Mouse (Mus musculus) midbrain, embryonic 11.5 days (tissue): ENCODE measurements around the gene Unc13d. TPM values are rescaled to one million over a fixed set of nuclear protein-coding genes. Genes with fewer than 3 reads are reported as not detected.
"Not testable (repeated sequence)": the region's sequence is repeated elsewhere in the genome, so short reads cannot be mapped to it uniquely, and the experiment has no call there.

ENCODE experiments used
- ATAC-seq: fragments of 200-750 bp; cut with Nextera tagmentation; 2 replicates; pipeline ENCODE4 v1.8.0; 2017; ENCODE audit warnings: moderate TSS enrichment, moderate library complexity; ENCODE audit not compliant: low FRiP score
- DNase-seq: peaks from one replicate; pipeline ENCODE4 v3.0.0; 2015; ENCODE audit warnings: low spot score; ENCODE audit errors: missing footprints
- H3K27ac ChIP-seq: fragments of 300-500 bp; sonication (generic); 2 replicates; pipeline ENCODE4 v1.5.1; 2014; ENCODE audit warnings: low read depth, low read length
- H3K27me3 ChIP-seq: fragments of 300-500 bp; sonication (generic); 2 replicates; pipeline ENCODE4 v1.6.1; 2014; ENCODE audit warnings: mild to moderate bottlenecking, low read length, moderate library complexity, mixed read lengths; ENCODE audit not compliant: control insufficient read depth, insufficient read depth
- H3K36me3 ChIP-seq: fragments of 300-500 bp; sonication (generic); 2 replicates; pipeline ENCODE4 v1.6.1; 2014; ENCODE audit warnings: mild to moderate bottlenecking, low read length, moderate library complexity, mixed read lengths; ENCODE audit not compliant: control insufficient read depth, insufficient read depth
- H3K4me1 ChIP-seq: fragments of 300-500 bp; sonication (generic); 2 replicates; pipeline ENCODE4 v1.6.1; 2014; ENCODE audit warnings: low read length; ENCODE audit not compliant: control insufficient read depth, insufficient read depth
- H3K4me2 ChIP-seq: fragments of 300-500 bp; sonication (generic); 2 replicates; pipeline ENCODE4 v1.6.1; 2014; ENCODE audit warnings: mild to moderate bottlenecking, moderate library complexity
- H3K4me3 ChIP-seq: fragments of 300-500 bp; sonication (generic); 2 replicates; pipeline ENCODE4 v1.5.1; 2014; ENCODE audit warnings: low read depth, low read length
- H3K9ac ChIP-seq: fragments of 300-500 bp; sonication (generic); 2 replicates; pipeline ENCODE4 v1.6.1; 2014; ENCODE audit warnings: low read length
- H3K9me3 ChIP-seq: fragments of 300-500 bp; sonication (generic); 2 replicates; pipeline ENCODE4 v1.6.1; 2016; ENCODE audit warnings: low read length; ENCODE audit not compliant: control insufficient read depth
- WGBS: fragments of 180-500 bp; shearing (Covaris S2); extraction: QIAGEN DNeasy Blood & Tissue Kit; methylation state at CpG from one replicate; pipeline ENCODE4 v1.1.7; 2014; 5-methylcytosine and 5-hydroxymethylcytosine counted together
- polyA plus RNA-seq: library from polyadenylated mRNA; unstranded; fragments of >200 nt; fragmentation: Nextera tagmentation; extraction: Ambion mirVana; gene quantifications from 2 replicates; pipeline ENCODE4 v1.2.1, GENCODE M21; 2014

The Unc13d gene
- polyA plus RNA-seq = 0.82 and 1.1 TPM in 2 replicates

GRCm38 (mm10) chr11:116077446-116078204, at the start of gene Unc13d:
Gene Unc13d (minus strand): TSS chr11:116077961.
- peak within 1 kb of the TSS; percentile 31 for H3K4me2 ChIP-seq
- peak; percentile 5; the same call in 1 of the 2 replicates for ATAC-seq
- WGBS = 67% methylated on average over 22 of the region's 22 CpGs
- H3K4me3 ChIP-seq = peak within 1 kb of the TSS; percentile 3; the same call in 1 of the 2 replicates
- DNase-seq = no peak
- H3K36me3 ChIP-seq = peaks cover 12% of the 10 kb centered on the region
- no peaks in the 10 kb centered on the region for H3K9me3 ChIP-seq
- H3K4me1 ChIP-seq = peaks cover 18% of the 10 kb centered on the region
- peak within 1 kb of the TSS; percentile 38 for H3K9ac ChIP-seq
- no peaks in the 10 kb centered on the region for H3K27me3 ChIP-seq
- H3K27ac ChIP-seq = peak within 1 kb of the TSS; percentile 69; the same call in 1 of the 2 replicates

- 95% methylated on average over 15 of the region's 15 CpGs for WGBS
- H3K9ac ChIP-seq = no peak overlapping the region
- no peaks in the 10 kb centered on the region for H3K9me3 ChIP-seq
- H3K27ac ChIP-seq = no peak overlapping the region
- no peaks in the 10 kb centered on the region for H3K36me3 ChIP-seq
- peaks cover 13% of the 10 kb centered on the region for H3K4me1 ChIP-seq
- H3K4me3 ChIP-seq = no peak overlapping the region
- DNase-seq (no peak), ATAC-seq (no peak)
- H3K27me3 ChIP-seq = no peaks in the 10 kb centered on the region
- H3K4me2 ChIP-seq = no peak overlapping the region
Observed at GRCm38 (mm10) chr11:116126261-116126660, 48.5 kb upstream of the Unc13d start.

- ATAC-seq, H3K9me3 ChIP-seq, H3K4me2 ChIP-seq, H3K27ac ChIP-seq, H3K36me3 ChIP-seq, DNase-seq, H3K4me1 ChIP-seq, H3K4me3 ChIP-seq, H3K27me3 ChIP-seq, H3K9ac ChIP-seq: not testable (repeated sequence)
- WGBS = 90% methylated on average over 8 of the region's 8 CpGs
Observed at GRCm38 (mm10) chr11:116121731-116122245, 44.0 kb upstream of the Unc13d start.

- no peak overlapping the region for H3K4me3 ChIP-seq
- no peak overlapping the region for H3K9ac ChIP-seq
- no peak overlapping the region for H3K27ac ChIP-seq
- ATAC-seq (no peak), DNase-seq (no peak)
- no peaks in the 10 kb centered on the region for H3K27me3 ChIP-seq
- H3K36me3 ChIP-seq = no peaks in the 10 kb centered on the region
- H3K4me1 ChIP-seq = peaks cover 7% of the 10 kb centered on the region
- H3K9me3 ChIP-seq = no peaks in the 10 kb centered on the region
- no peak overlapping the region for H3K4me2 ChIP-seq
Observed at GRCm38 (mm10) chr11:116117819-116118218, 40.1 kb upstream of the Unc13d start.

- no peak overlapping the region for H3K4me3 ChIP-seq
- H3K9me3 ChIP-seq = no peaks in the 10 kb centered on the region
- ATAC-seq = no peak
- no peaks in the 10 kb centered on the region; the same call in 1 of the 2 replicates for H3K27me3 ChIP-seq
- no peaks in the 10 kb centered on the region for H3K36me3 ChIP-seq
- DNase-seq = no peak
- no peak overlapping the region for H3K9ac ChIP-seq
- WGBS = 78% methylated on average over 12 of the region's 12 CpGs
- no peak overlapping the region for H3K27ac ChIP-seq
- H3K4me1 ChIP-seq = peaks cover 7% of the 10 kb centered on the region
- no peak overlapping the region for H3K4me2 ChIP-seq
Observed at GRCm38 (mm10) chr11:116117241-116117640, 39.5 kb upstream of the Unc13d start.

- Histone ChIP-seq H3K9ac (no peak overlapping the region), H3K27ac (no peak overlapping the region), H3K9me3 (no peaks in the 10 kb centered on the region), H3K27me3 (peaks cover 46% of the 10 kb centered on the region), H3K4me2 (no peak overlapping the region), H3K4me1 (peaks cover 14% of the 10 kb centered on the region), H3K4me3 (no peak overlapping the region), H3K36me3 (no peaks in the 10 kb centered on the region)
- ATAC-seq (no peak), DNase-seq (no peak)
- 83% methylated on average over 19 of the region's 19 CpGs for WGBS
Observed at GRCm38 (mm10) chr11:116111611-116112203, 33.9 kb upstream of the Unc13d start.

GRCm38 (mm10) chr11:116111067-116111466, 33.3 kb upstream of the Unc13d start:
- ATAC-seq (no peak), DNase-seq (no peak)

GRCm38 (mm10) chr11:116110540-116110939, 32.8 kb upstream of the Unc13d start:
- Histone ChIP-seq H3K4me2 (peak overlapping the region; percentile 23; the same call in 1 of the 2 replicates), H3K27me3 (peaks cover 55% of the 10 kb centered on the region), H3K36me3 (no peaks in the 10 kb centered on the region), H3K9me3 (no peaks in the 10 kb centered on the region), H3K27ac (no peak overlapping the region), H3K4me3 (no peak overlapping the region), H3K9ac (no peak overlapping the region), H3K4me1 (peaks cover 23% of the 10 kb centered on the region)
- WGBS = 30% methylated on average over 10 of the region's 10 CpGs
- ATAC-seq (no peak), DNase-seq (no peak)

More at GRCm38 (mm10) chr11:116111067-116111466, 33.3 kb upstream of the Unc13d start:
- WGBS = 79% methylated on average over 4 of the region's 4 CpGs
- Histone ChIP-seq H3K27me3 (peaks cover 53% of the 10 kb centered on the region), H3K9ac (no peak overlapping the region), H3K27ac (no peak overlapping the region), H3K4me3 (no peak overlapping the region), H3K4me1 (peaks cover 21% of the 10 kb centered on the region), H3K36me3 (no peaks in the 10 kb centered on the region), H3K9me3 (no peaks in the 10 kb centered on the region), H3K4me2 (no peak overlapping the region)

- Histone ChIP-seq H3K4me2 (peak overlapping the region; percentile 23), H3K4me3 (peak overlapping the region; percentile 21), H3K36me3 (no peaks in the 10 kb centered on the region), H3K4me1 (peaks cover 23% of the 10 kb centered on the region), H3K27ac (no peak overlapping the region), H3K9me3 (no peaks in the 10 kb centered on the region), H3K27me3 (peaks cover 56% of the 10 kb centered on the region), H3K9ac (no peak overlapping the region)
- DNase-seq (peak; percentile 92), ATAC-seq (no peak)
- 2% methylated on average over 33 of the region's 35 CpGs for WGBS
Observed at GRCm38 (mm10) chr11:116110131-116110530, 32.4 kb upstream of the Unc13d start.
